Mouse (Mus musculus) macrophage (primary cell): Measurements from ENCODE around the gene Amh. TPM values are rescaled to one million over a fixed set of nuclear protein-coding genes. Genes with fewer than 3 reads are reported as not detected.

Experiments
- H3K27ac ChIP-seq: fragments of 350-480 bp; formaldehyde crosslinking; 2 replicates; pipeline ENCODE4 v1.9.0; 2021
- H3K36me3 ChIP-seq: fragments of 350-480 bp; formaldehyde crosslinking; 2 replicates; pipeline ENCODE4 v1.9.0; 2021; ENCODE audit errors: inconsistent target
- H3K4me3 ChIP-seq: fragments of 350-480 bp; formaldehyde crosslinking; 2 replicates; pipeline ENCODE4 v1.9.0; 2021; ENCODE audit errors: inconsistent target
- H3K79me2 ChIP-seq: fragments of 350-480 bp; formaldehyde crosslinking; 2 replicates; pipeline ENCODE4 v1.9.0; 2021; ENCODE audit errors: inconsistent target
- WGBS: methylation state at CpG from one replicate; pipeline ENCODE4 v1.1.7; 2026; ENCODE audit warnings: inconsistent platforms; ENCODE audit not compliant: missing documents; 5-methylcytosine and 5-hydroxymethylcytosine counted together
- polyA plus RNA-seq: library from polyadenylated mRNA; stranded (reverse); fragments of 250-400 nt; gene quantifications from 3 replicates; pipeline ENCODE4 v1.2.4, GENCODE M21; 2018; ENCODE audit warnings: inconsistent platforms

Amh gene
- polyA plus RNA-seq, 1 experiment from 2014 or later: not detected

GRCm38 (mm10) chr10:80774549-80774948 lies 30.5 kb upstream of the Amh start:
- Histone ChIP-seq H3K79me2 (peaks cover 11% of the 10 kb centered on the region; the same call in 1 of the 2 replicates), H3K27ac (peak overlapping the region; percentile 29), H3K36me3 (peaks cover 85% of the 10 kb centered on the region), H3K4me3 (no peak overlapping the region)
- WGBS: 52% methylated on average over 2 of the region's 2 CpGs

DNA sequence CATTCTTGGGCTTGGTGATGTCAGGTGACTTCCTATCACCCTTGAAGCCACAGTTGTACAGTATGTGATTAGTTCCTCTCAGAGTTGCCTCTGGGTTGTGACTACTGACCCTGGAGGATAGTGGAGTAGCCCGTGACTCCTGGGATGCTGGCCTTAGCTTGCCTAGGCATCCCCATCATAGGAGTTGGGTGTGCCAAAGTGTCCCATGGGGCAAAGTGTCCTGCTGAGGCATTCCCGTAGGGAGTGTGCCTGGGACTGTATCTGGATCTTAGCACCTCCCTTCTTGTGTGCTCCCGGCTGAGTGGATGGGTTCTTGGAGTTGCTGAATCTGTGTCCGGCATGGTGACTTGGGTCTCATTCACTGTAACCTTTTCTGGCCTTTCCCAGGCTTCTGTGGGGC lies 30.1 kb upstream of the Amh start:
- Histone ChIP-seq H3K79me2 (peaks cover 11% of the 10 kb centered on the region; the same call in 1 of the 2 replicates), H3K4me3 (no peak overlapping the region), H3K36me3 (peaks cover 83% of the 10 kb centered on the region), H3K27ac (no peak overlapping the region)
- WGBS: 98% methylated on average over 4 of the region's 4 CpGs

DNA sequence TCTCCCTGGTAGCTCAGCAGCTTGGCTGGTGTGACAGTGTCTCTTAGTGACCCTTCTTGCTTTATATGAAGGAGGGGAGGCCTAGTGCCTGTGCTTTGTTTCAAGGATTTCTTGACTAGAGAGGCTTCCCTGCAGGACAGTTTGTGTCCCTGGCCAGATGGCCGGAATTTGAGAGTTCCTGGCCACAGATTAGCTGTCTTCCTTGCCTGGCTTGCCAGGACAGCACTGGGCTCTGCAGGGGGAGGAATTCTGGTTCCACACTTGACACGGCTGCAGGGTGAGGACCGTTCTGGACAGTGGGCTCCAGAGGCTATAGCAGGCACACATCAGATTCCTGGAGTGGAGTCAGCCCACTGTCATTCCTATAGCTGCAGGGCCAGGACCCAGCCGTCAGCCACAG lies 29.3 kb upstream of the Amh start:
- 96% methylated on average over 4 of the region's 4 CpGs for WGBS
- Histone ChIP-seq H3K4me3 (no peak overlapping the region), H3K79me2 (peaks cover 11% of the 10 kb centered on the region; the same call in 1 of the 2 replicates), H3K36me3 (peaks cover 83% of the 10 kb centered on the region), H3K27ac (no peak overlapping the region)

DNA sequence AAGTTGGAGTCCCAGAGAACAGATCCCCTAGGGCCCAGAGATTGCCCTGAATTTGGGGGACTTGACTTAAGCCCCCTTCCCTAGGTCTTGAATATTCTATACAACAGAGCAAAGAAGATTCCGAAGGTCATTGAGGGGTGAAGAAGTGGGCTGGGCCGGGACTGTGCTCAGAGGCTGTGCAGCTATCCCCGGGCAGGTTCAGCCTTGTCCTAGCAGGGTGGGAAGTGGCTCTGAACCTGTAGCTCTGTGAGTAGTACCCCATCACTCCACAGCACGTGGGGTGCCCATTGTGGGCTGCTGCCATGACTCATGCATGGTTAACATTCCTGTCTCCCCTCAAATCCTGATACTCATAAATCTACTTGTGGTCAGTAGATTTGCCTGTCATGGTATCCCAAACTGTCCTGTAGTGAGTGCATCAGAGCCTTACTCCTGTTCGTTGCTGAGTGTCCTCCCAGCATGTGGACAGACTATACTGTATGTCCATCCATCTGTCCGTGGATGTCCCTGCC lies 28.6 kb upstream of the Amh start:
- Histone ChIP-seq H3K4me3 (no peak overlapping the region), H3K36me3 (peaks cover 83% of the 10 kb centered on the region), H3K27ac (no peak overlapping the region), H3K79me2 (peaks cover 11% of the 10 kb centered on the region; the same call in 1 of the 2 replicates)
- 92% methylated on average over 6 of the region's 6 CpGs for WGBS

- no peak overlapping the region for H3K4me3 ChIP-seq
- H3K27ac ChIP-seq: no peak overlapping the region
- peaks cover 11% of the 10 kb centered on the region; the same call in 1 of the 2 replicates for H3K79me2 ChIP-seq
- 98% methylated on average over 5 of the region's 5 CpGs for WGBS
- H3K36me3 ChIP-seq: peaks cover 83% of the 10 kb centered on the region
Observed at GRCm38 (mm10) chr10:80777123-80777522, 27.9 kb upstream of the Amh start.

DNA sequence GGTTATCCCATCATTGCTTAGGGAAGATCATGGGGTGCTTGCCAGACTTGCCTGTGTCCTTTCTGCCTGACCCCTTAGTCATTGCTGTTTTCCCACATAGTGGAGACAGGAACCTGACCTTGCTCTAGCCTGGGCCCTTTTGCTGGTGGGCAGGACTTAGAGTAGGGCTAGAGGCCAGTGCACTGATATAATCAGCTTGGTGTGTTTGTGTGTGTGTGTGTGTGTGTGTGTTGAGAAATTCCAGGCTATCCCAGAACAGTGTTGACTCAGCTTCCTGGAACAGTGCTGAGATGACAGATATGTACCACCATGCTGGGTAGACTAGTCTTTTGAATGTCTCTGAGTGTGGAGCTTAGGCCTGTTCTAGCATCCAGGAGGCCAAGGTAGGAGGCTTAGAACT lies 25.5 kb upstream of the Amh start:
- no peak overlapping the region for H3K4me3 ChIP-seq
- H3K36me3 ChIP-seq: peaks cover 89% of the 10 kb centered on the region
- no peak overlapping the region for H3K27ac ChIP-seq
- H3K79me2 ChIP-seq: peaks cover 11% of the 10 kb centered on the region; the same call in 1 of the 2 replicates

DNA sequence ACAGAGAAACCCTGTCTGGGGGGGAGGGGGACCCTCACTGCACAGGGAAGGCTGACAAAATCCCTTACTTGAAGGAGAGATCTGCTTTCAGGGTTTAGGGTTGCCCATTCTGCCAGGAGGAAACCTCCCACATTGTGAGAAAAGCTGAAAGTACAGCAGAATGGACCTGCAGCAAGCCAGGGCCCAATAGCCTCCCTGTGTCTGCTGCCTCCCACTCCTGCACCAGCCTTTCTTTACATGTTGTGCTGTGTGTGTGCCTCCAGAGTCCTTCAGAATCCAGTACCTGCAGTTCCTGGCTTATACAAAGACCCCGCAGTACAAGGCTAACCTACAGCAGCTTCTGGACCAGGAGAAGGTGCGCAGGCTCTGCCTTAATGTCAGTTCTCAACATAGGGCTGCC lies 20.7 kb upstream of the Amh start:
- 97% methylated on average over 2 of the region's 2 CpGs for WGBS
- Histone ChIP-seq H3K4me3 (no peak overlapping the region), H3K27ac (no peak overlapping the region), H3K36me3 (peaks cover 91% of the 10 kb centered on the region), H3K79me2 (no peaks in the 10 kb centered on the region)

DNA sequence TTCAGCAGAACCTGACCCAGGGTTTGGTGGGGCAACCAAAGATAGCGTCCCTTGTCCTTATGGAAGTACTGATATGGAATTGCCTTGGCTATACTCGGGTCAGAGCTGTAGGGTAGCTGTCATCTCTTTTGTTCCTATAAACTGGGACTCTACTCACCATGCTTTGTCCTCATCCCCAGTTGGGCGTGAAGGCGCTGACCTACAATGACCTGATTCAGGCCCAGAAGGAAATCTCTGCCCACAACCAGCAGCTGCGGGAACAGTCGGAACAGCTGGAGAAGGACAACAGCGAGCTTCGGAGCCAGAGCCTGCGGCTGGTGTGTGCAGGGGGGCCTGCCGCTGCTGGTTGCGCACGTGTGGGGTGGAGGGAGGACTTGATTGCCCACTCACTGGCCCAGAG lies 20.2 kb upstream of the Amh start:
- 90% methylated on average over 12 of the region's 12 CpGs for WGBS
- H3K36me3 ChIP-seq: peaks cover 94% of the 10 kb centered on the region
- H3K4me3 ChIP-seq: no peak overlapping the region
- no peak overlapping the region for H3K27ac ChIP-seq
- H3K79me2 ChIP-seq: no peaks in the 10 kb centered on the region

GRCm38 (mm10) chr10:80785963-80786362 lies 19.1 kb upstream of the Amh start:
- H3K79me2 ChIP-seq: no peaks in the 10 kb centered on the region
- peaks cover 92% of the 10 kb centered on the region for H3K36me3 ChIP-seq
- H3K4me3 ChIP-seq: no peak overlapping the region
- H3K27ac ChIP-seq: no peak overlapping the region
- WGBS: 94% methylated on average over 11 of the region's 11 CpGs

DNA sequence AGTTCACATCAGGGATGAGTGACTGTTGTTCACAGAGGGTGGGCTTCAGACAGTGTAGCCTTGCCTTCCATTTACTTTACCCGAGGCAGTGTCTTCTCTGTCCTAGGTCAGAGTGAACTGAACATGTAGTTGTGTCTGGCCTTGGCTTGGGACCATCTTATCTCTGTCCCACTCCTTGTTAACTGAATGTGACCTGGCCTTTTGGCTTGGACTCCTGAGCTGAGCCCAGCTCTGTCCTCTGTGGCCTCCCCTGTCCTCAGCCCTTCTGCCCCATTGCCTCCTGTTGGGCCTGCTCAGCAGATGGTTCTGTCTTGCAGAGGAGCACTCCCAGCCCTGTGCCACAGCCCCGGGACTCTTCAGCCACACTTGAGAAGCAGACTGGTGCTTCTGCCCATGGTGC lies 17.5 kb upstream of the Amh start:
- H3K4me3 ChIP-seq: no peak overlapping the region
- WGBS: 89% methylated on average over 2 of the region's 2 CpGs
- no peak overlapping the region for H3K27ac ChIP-seq
- peaks cover 77% of the 10 kb centered on the region for H3K36me3 ChIP-seq
- no peaks in the 10 kb centered on the region for H3K79me2 ChIP-seq

DNA sequence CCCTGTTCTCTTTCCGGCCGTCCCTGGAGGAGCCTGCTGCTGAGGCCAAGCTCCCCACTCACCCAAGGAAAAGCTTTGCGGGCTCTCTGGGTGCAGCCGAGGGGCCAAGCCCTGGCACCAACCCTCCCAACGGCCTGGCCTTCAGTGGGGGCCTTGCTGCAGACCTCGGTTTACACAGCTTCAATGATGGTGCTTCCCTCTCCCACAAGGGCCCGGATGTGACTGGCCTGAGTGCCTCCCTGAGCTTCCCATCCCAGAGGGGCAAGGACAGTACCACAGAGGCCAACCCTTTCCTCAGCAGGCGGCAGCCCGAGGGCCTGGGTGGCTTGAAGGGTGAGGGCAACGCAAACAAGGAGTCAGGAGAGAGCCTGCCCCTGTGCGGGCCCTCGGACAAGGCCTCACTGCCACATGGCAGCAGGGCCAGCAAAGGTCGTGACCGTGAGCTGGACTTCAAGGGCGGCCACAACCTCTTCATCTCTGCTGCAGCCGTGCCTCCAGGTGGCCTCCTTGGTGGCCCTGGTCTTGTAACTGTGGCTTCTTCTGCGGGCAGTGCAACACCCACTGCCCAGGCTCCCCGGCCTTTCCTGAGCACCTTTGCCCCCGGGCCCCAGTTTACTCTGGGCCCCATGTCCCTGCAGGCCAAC lies 14.2 kb upstream of the Amh start:
- no peak overlapping the region for H3K4me3 ChIP-seq
- no peak overlapping the region for H3K27ac ChIP-seq
- peaks cover 11% of the 10 kb centered on the region for H3K79me2 ChIP-seq
- 96% methylated on average over 19 of the region's 19 CpGs for WGBS
- H3K36me3 ChIP-seq: peaks cover 65% of the 10 kb centered on the region

DNA sequence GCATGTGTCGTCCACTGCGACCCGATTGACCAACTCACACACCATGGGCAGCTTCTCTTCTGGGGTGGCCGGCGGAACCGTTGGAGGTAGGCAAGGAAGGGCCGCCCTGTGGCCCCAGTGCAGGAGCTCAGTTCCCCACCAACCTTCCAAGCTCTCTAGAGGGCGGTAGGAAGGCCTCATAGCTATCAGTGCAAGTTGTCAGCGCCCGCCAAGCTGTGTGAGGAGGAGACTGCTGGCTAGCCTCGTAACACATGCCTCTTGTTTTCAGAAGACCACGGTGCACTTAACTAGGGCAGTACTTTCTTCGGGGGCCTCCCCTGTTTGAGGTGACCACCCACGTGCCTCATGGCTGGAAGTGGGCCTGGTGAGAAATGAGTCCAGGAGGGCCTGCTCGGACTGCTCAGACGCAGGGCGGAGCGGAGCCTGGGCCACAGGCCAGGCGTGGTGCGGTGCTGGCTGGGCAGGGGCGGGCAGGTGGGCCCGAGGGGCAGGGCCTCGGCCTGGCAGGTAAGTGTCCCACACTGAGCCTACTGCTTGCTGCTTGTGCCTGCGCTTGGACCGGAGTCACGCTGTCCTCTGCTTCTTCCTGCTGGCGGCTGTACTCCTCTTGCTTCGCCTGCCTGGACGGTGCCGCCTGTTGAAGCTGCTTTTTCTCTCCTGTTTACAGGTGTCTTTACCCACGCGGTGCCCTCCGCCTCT lies 13.4 kb upstream of the Amh start:
- 71% methylated on average over 33 of the region's 33 CpGs for WGBS
- Histone ChIP-seq H3K4me3 (no peak overlapping the region), H3K27ac (no peak overlapping the region), H3K36me3 (peaks cover 58% of the 10 kb centered on the region), H3K79me2 (peaks cover 18% of the 10 kb centered on the region)

GRCm38 (mm10) chr10:80792175-80793032 lies 12.6 kb upstream of the Amh start:
- no peak overlapping the region for H3K27ac ChIP-seq
- 50% methylated on average over 39 of the region's 41 CpGs for WGBS
- H3K79me2 ChIP-seq: peaks cover 26% of the 10 kb centered on the region
- H3K36me3 ChIP-seq: peaks cover 54% of the 10 kb centered on the region
- no peak overlapping the region for H3K4me3 ChIP-seq

GRCm38 (mm10) chr10:80793033-80793784 lies 11.8 kb upstream of the Amh start:
- peaks cover 46% of the 10 kb centered on the region for H3K36me3 ChIP-seq
- H3K4me3 ChIP-seq: no peak overlapping the region
- 88% methylated on average over 13 of the region's 13 CpGs for WGBS
- H3K79me2 ChIP-seq: peaks cover 29% of the 10 kb centered on the region
- H3K27ac ChIP-seq: no peak overlapping the region
